21 mouse cellular contexts compared by ENCODE assay signal in the genomic region with DNA sequence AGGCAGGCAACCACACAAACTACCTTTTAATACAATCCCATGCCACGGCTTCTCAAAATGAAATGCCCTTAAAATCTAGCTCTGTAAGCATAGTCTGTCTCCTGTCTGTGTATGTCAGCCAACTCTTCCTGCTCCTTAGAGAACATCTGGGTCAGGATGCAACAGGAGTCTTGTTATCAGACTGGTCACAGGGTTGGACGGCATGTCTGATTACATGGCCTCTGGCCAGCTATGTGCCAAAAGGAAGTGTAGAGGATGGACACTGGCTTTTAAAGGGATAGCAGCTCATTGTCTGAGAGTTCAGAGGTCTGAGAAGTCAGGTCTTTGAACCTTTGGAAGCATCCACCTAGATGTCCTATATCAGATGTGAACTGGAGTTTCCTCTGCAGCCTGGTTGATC. TPM values are rescaled to one million over a fixed set of nuclear protein-coding genes. Genes with fewer than 3 reads are reported as not detected.
DNase-seq lines count a peak whose midpoint lies in the region; ATAC-seq and TF ChIP-seq lines count a peak whose summit lies in the region.
"Had no signal": no experiment of that assay in that cellular context is flagged by ENCODE, and none has a peak within 500 bp of the region (broad histone marks: within the 10 kb centered on the region; RNA-seq: fewer than 3 reads in every experiment).

No protein-coding gene starts in this region.

- WGBS in heart, embryonic 12.5 days = 55% methylated on average over 2 of the region's 2 CpGs
- 53% methylated on average over 2 of the region's 2 CpGs for WGBS in lung, postnatal 0 days
- WGBS in midbrain, embryonic 13.5 days = 90% methylated on average over 2 of the region's 2 CpGs

- no peak for TF ChIP-seq CTCF in lung, postnatal 0 days (IDR thresholded peaks at IDR 0.05)

- DNase-seq in heart, adult 11 months = peak; percentile 93
- DNase-seq in lung, adult 18-20 months = peak; percentile 26 to 50
- DNase-seq in lung, postnatal 0 days (ENCODE audit: low spot score) = no peak
- peak; percentile 53 for DNase-seq in lung, postnatal 10 days
- DNase-seq in left cerebral cortex, postnatal 25 days (ENCODE audit: low spot score in 2 of 2) = no peak
- DNase-seq: adrenal gland, postnatal 25 days; cerebellum, adult 9-11 months; gastrocnemius, adult 2 months; kidney, postnatal 36 days; midbrain, embryonic 14.5 days; right cerebral cortex, postnatal 14 days had no signal

- no peak overlapping the region for H3K27ac ChIP-seq in heart, embryonic 12.5 days (ENCODE audit: poor library complexity, severe bottlenecking)
- no peak overlapping the region for H3K27ac ChIP-seq in lung, postnatal 0 days (ENCODE audit: low read length)
- no peak overlapping the region for H3K27ac ChIP-seq in midbrain, embryonic 13.5 days
- H3K27ac ChIP-seq: embryonic facial prominence, embryonic 12.5 days; forebrain, embryonic 13.5 days; gastrocnemius, adult 2 months; heart, embryonic 15.5 days; neural tube, embryonic 12.5 days; stomach, postnatal 0 days had no signal

- no peak overlapping the region for H3K9ac ChIP-seq in heart, embryonic 12.5 days
- no peak overlapping the region for H3K9ac ChIP-seq in lung, postnatal 0 days (replicated peaks; ENCODE audit: low read depth)
- H3K9ac ChIP-seq in midbrain, embryonic 13.5 days (replicated peaks) = no peak overlapping the region
- H3K9ac ChIP-seq: embryonic facial prominence, embryonic 12.5 days; forebrain, embryonic 13.5 days; heart, embryonic 15.5 days; neural tube, embryonic 12.5 days had no signal

- no peak overlapping the region for H3K4me3 ChIP-seq in heart, embryonic 12.5 days
- no peak overlapping the region for H3K4me3 ChIP-seq in lung, postnatal 0 days (ENCODE audit: low read depth, low read length)
- H3K4me3 ChIP-seq in midbrain, embryonic 13.5 days (replicated peaks) = no peak overlapping the region
- H3K4me3 ChIP-seq: embryonic facial prominence, embryonic 12.5 days; erythroblast, embryonic 14.5 days; forebrain, embryonic 13.5 days; gastrocnemius, adult 2 months; heart, embryonic 15.5 days; neural tube, embryonic 12.5 days had no signal

- TF ChIP-seq EP300 in lung, postnatal 0 days (IDR thresholded peaks at IDR 0.05) = no peak

- no peak overlapping the region for H3K4me2 ChIP-seq in heart, embryonic 12.5 days
- no peak overlapping the region for H3K4me2 ChIP-seq in lung, postnatal 0 days (replicated peaks; ENCODE audit: low read depth, low read length)
- no peak overlapping the region for H3K4me2 ChIP-seq in midbrain, embryonic 13.5 days (replicated peaks)
- H3K4me2 ChIP-seq: embryonic facial prominence, embryonic 12.5 days; forebrain, embryonic 13.5 days; heart, embryonic 15.5 days; neural tube, embryonic 12.5 days had no signal

- peaks cover 7% of the 10 kb centered on the region; the same call in 1 of the 2 replicates for H3K4me1 ChIP-seq in heart, embryonic 12.5 days (replicated peaks)
- no peaks in the 10 kb centered on the region for H3K4me1 ChIP-seq in lung, postnatal 0 days (ENCODE audit: insufficient read depth, low read depth, low read length)
- no peaks in the 10 kb centered on the region for H3K4me1 ChIP-seq in midbrain, embryonic 13.5 days (replicated peaks)
- H3K4me1 ChIP-seq: embryonic facial prominence, embryonic 12.5 days; forebrain, embryonic 13.5 days; heart, embryonic 15.5 days; neural tube, embryonic 12.5 days had no signal

- intact Hi-C loops in left cerebral cortex, postnatal 25 days (cut with DNase I) = no loop called here

- no peaks in the 10 kb centered on the region for H3K27me3 ChIP-seq in heart, embryonic 12.5 days (replicated peaks)
- no peaks in the 10 kb centered on the region for H3K27me3 ChIP-seq in lung, postnatal 0 days (replicated peaks; ENCODE audit: insufficient read depth, low read length)
- no peaks in the 10 kb centered on the region for H3K27me3 ChIP-seq in midbrain, embryonic 13.5 days
- H3K27me3 ChIP-seq: embryonic facial prominence, embryonic 12.5 days; forebrain, embryonic 13.5 days; heart, embryonic 15.5 days; neural tube, embryonic 12.5 days had no signal

- ATAC-seq in heart, embryonic 12.5 days (ENCODE audit: insufficient number of reproducible peaks, low FRiP score) = no peak
- no peak for ATAC-seq in lung, postnatal 0 days
- peak; percentile 59 for ATAC-seq in megakaryocyte-erythroid progenitor cell, adult 5-6 weeks (replicated peaks; ENCODE audit: low FRiP score, low TSS enrichment, poor library complexity, severe bottlenecking)
- ATAC-seq in midbrain, embryonic 13.5 days = no peak
- ATAC-seq: forebrain, embryonic 13.5 days; intestine, postnatal 0 days had no signal

- peaks cover 14% of the 10 kb centered on the region for H3K36me3 ChIP-seq in heart, embryonic 12.5 days
- no peaks in the 10 kb centered on the region for H3K36me3 ChIP-seq in lung, postnatal 0 days (ENCODE audit: insufficient read depth, low read length)
- H3K36me3 ChIP-seq in midbrain, embryonic 13.5 days = peaks cover 6% of the 10 kb centered on the region; the same call in 1 of the 2 replicates

- no peaks in the 10 kb centered on the region for H3K9me3 ChIP-seq in heart, embryonic 12.5 days (replicated peaks)
- no peaks in the 10 kb centered on the region for H3K9me3 ChIP-seq in lung, postnatal 0 days (ENCODE audit: low read length)
- no peaks in the 10 kb centered on the region for H3K9me3 ChIP-seq in midbrain, embryonic 13.5 days
- H3K9me3 ChIP-seq: embryonic facial prominence, embryonic 12.5 days; forebrain, embryonic 13.5 days; heart, embryonic 15.5 days; neural tube, embryonic 12.5 days had no signal

RNA-seq across cellular contexts. Expression of gene Mrps36, which starts 10.9 kb away (rescaled TPM):
- 256 TPM in 2 replicates for polyA plus RNA-seq in heart, embryonic 12.5 days (2016; fragmentation: Nextera tagmentation; extraction: Ambion mirVana)
- polyA plus RNA-seq in lung, postnatal 0 days (2015; fragmentation: Nextera tagmentation; extraction: Ambion mirVana) = 114 and 122 TPM in 2 replicates
- 122 and 137 TPM in 2 replicates for total RNA-seq in megakaryocyte-erythroid progenitor cell, adult 5-6 weeks (2014; fragmentation: Nextera tagmentation)
- total RNA-seq in megakaryocyte-erythroid progenitor cell, adult 5-6 weeks (2017) = 92.3 and 159 TPM in 2 replicates
- 122 and 137 TPM in 2 replicates for polyA plus RNA-seq in midbrain, embryonic 13.5 days (2015; fragmentation: Nextera tagmentation; extraction: Ambion mirVana)
- total RNA-seq in left cerebral cortex, postnatal 25 days (2021) = 10 to 100 TPM; 56.5 to 61.3 TPM

RNA-seq across cellular contexts. Expression of gene Cenph, which starts 20.4 kb away (rescaled TPM):
- polyA plus RNA-seq in heart, embryonic 12.5 days (2016; fragmentation: Nextera tagmentation; extraction: Ambion mirVana) = 21.8 and 24.0 TPM in 2 replicates
- polyA plus RNA-seq in lung, postnatal 0 days (2015; fragmentation: Nextera tagmentation; extraction: Ambion mirVana) = 2.5 and 2.9 TPM in 2 replicates
- total RNA-seq in megakaryocyte-erythroid progenitor cell, adult 5-6 weeks (2014; fragmentation: Nextera tagmentation) = 58.3 and 100 TPM in 2 replicates
- total RNA-seq in megakaryocyte-erythroid progenitor cell, adult 5-6 weeks (2017) = 67.0 and 95.9 TPM in 2 replicates
- polyA plus RNA-seq in midbrain, embryonic 13.5 days (2015; fragmentation: Nextera tagmentation; extraction: Ambion mirVana) = 14.5 and 16.2 TPM in 2 replicates
- total RNA-seq in left cerebral cortex, postnatal 25 days (2021) = under 1 TPM; 0.53 to 0.57 TPM
- total RNA-seq: gastrocnemius, adult 2 months had no signal

RNA-seq across cellular contexts. Expression of gene Cdk7, which starts 24.6 kb away (rescaled TPM):
- polyA plus RNA-seq in heart, embryonic 12.5 days (2016; fragmentation: Nextera tagmentation; extraction: Ambion mirVana) = 76.6 and 77.0 TPM in 2 replicates
- polyA plus RNA-seq in lung, postnatal 0 days (2015; fragmentation: Nextera tagmentation; extraction: Ambion mirVana) = 52.5 and 54.8 TPM in 2 replicates
- 69.6 and 73.5 TPM in 2 replicates for total RNA-seq in megakaryocyte-erythroid progenitor cell, adult 5-6 weeks (2014; fragmentation: Nextera tagmentation)
- 66.7 and 69.1 TPM in 2 replicates for total RNA-seq in megakaryocyte-erythroid progenitor cell, adult 5-6 weeks (2017)
- polyA plus RNA-seq in midbrain, embryonic 13.5 days (2015; fragmentation: Nextera tagmentation; extraction: Ambion mirVana) = 54.1 and 58.0 TPM in 2 replicates
- 10 to 100 TPM; 35.3 to 39.3 TPM for total RNA-seq in left cerebral cortex, postnatal 25 days (2021)

RNA-seq across cellular contexts. Expression of gene Ccnb1, which starts 31.0 kb away (rescaled TPM):
- 214 and 218 TPM in 2 replicates for polyA plus RNA-seq in heart, embryonic 12.5 days (2016; fragmentation: Nextera tagmentation; extraction: Ambion mirVana)
- polyA plus RNA-seq in lung, postnatal 0 days (2015; fragmentation: Nextera tagmentation; extraction: Ambion mirVana) = 8.8 and 10.9 TPM in 2 replicates
- total RNA-seq in megakaryocyte-erythroid progenitor cell, adult 5-6 weeks (2014; fragmentation: Nextera tagmentation) = 99.3 and 102 TPM in 2 replicates
- total RNA-seq in megakaryocyte-erythroid progenitor cell, adult 5-6 weeks (2017) = 150 and 153 TPM in 2 replicates
- polyA plus RNA-seq in midbrain, embryonic 13.5 days (2015; fragmentation: Nextera tagmentation; extraction: Ambion mirVana) = 119 and 130 TPM in 2 replicates
- 1 to 10 TPM; 1.7 to 1.8 TPM for total RNA-seq in left cerebral cortex, postnatal 25 days (2021)
- total RNA-seq: gastrocnemius, adult 2 months had no signal

Comparison
In these comparisons a context has a peak if more than half of its experiments do, and no peak if none do; other contexts are left out.
1. DNase-seq: peak in heart, adult 11 months (single experiment), lung, adult 18-20 months (2 of 2) and lung, postnatal 10 days (single experiment); none in lung, postnatal 0 days (single experiment) and left cerebral cortex, postnatal 25 days (0 of 2).